Mouse (Mus musculus) stomach, postnatal 0 days (tissue): ENCODE results near the gene Rbms3.

Experiments used
- CTCF ChIP-seq: IDR thresholded peaks from 2 replicates; pipeline ENCODE4 v1.5.1; 2016; ENCODE audit warnings: antibody characterized with exemption, low read depth, mild to moderate bottlenecking, moderate library complexity
- EP300 ChIP-seq: optimal IDR thresholded peaks from 2 replicates; pipeline ENCODE3; 2016; ENCODE audit warnings: antibody characterized with exemption

DNA sequence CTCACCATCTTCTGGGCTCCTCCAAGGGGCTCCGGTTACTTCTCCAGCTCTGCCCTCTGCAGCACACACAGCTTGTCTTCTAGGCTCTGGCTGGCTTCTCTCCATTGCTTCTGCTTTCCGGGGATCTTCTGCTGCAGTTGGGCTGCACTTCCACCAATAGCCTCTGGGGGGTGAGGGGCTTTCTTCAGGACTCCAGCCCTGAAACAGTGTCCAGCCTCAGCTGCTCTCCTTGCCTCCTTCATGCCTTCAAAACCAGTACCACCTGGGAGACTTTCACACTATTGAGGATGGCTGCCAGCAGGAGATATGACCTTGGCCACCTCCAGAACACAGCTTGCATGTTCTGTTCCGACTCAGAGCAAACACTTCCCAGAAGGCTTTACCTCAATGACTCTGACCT is 1094.0 kb downstream of the Rbms3 start:
- peak; percentile 55 for TF ChIP-seq CTCF
- no peak for TF ChIP-seq EP300
